Mouse (Mus musculus) midbrain, embryonic 13.5 days (tissue): ENCODE data around the gene Cldn4. TPM values are rescaled to one million over a fixed set of nuclear protein-coding genes. Genes with fewer than 3 reads are reported as not detected.

Experiments
- ATAC-seq: fragments of 200-750 bp; cut with Nextera tagmentation; 2 replicates; pipeline ENCODE4 v1.8.0; 2017; ENCODE audit warnings: mild to moderate bottlenecking, moderate TSS enrichment, moderate library complexity
- H3K27ac ChIP-seq: fragments of 300-500 bp; sonication (generic); 2 replicates; pipeline ENCODE4 v1.5.1; 2015; ENCODE audit warnings: inconsistent platforms, mild to moderate bottlenecking, moderate library complexity
- H3K27me3 ChIP-seq: fragments of 300-500 bp; sonication (generic); 2 replicates; pipeline ENCODE4 v1.6.1; 2015; ENCODE audit warnings: mild to moderate bottlenecking, inconsistent platforms
- H3K36me3 ChIP-seq: fragments of 300-500 bp; sonication (generic); 2 replicates; pipeline ENCODE4 v1.6.1; 2015; ENCODE audit warnings: mild to moderate bottlenecking, inconsistent platforms
- H3K4me1 ChIP-seq: fragments of 300-500 bp; sonication (generic); replicated peaks from 2 replicates; pipeline ENCODE4 v1.6.1; 2015; ENCODE audit warnings: inconsistent platforms
- H3K4me2 ChIP-seq: fragments of 300-500 bp; sonication (generic); replicated peaks from 2 replicates; pipeline ENCODE4 v1.6.1; 2015; ENCODE audit warnings: moderate library complexity, mild to moderate bottlenecking, inconsistent platforms
- H3K4me3 ChIP-seq: fragments of 300-500 bp; sonication (generic); replicated peaks from 2 replicates; pipeline ENCODE4 v1.5.1; 2015; ENCODE audit warnings: mild to moderate bottlenecking, inconsistent platforms
- H3K9ac ChIP-seq: fragments of 300-500 bp; sonication (generic); replicated peaks from 2 replicates; pipeline ENCODE4 v1.6.1; 2015; ENCODE audit warnings: mild to moderate bottlenecking, inconsistent platforms
- H3K9me3 ChIP-seq: fragments of 300-500 bp; sonication (generic); 2 replicates; pipeline ENCODE4 v1.6.1; 2016; ENCODE audit warnings: mild to moderate bottlenecking, inconsistent platforms
- WGBS: fragments of 180-500 bp; shearing (Covaris S2); methylation state at CpG from one replicate; pipeline ENCODE4 v1.1.7; 2015; 5-methylcytosine and 5-hydroxymethylcytosine counted together
- polyA plus RNA-seq: library from polyadenylated mRNA; unstranded; fragments of >200 nt; fragmentation: Nextera tagmentation; extraction: Ambion mirVana; gene quantifications from 2 replicates; pipeline ENCODE4 v1.2.1, GENCODE M21; 2015

Gene Cldn4
- polyA plus RNA-seq, 1 experiment from 2014 or later = not detected

- no peak for ATAC-seq
- no peaks in the 10 kb centered on the region for H3K4me1 ChIP-seq
- 87% methylated on average over 17 of the region's 17 CpGs for WGBS
Observed at GRCm38 (mm10) chr5:134897596-134897995, 49.1 kb downstream of the Cldn4 start.

DNA sequence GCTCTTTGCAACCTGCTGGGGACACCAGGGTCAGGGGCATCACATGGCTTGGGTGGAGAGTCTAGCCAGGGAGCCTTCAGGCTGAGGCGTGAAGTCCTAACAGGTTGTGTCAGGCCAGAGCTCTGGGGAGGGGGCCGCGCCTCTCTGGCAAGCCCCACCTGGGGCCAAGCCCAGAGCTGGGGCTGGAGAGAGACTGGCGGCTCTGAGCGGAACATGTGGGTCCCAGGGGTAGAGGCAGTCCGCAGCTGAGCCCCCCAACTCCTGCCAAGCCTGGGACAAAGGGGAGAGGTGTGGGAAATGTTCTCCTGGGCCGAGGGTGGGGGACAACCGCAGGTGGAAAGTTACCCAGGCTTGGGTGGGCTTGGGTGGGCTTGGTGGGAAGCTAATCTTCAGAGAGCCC lies 49.8 kb downstream of the Cldn4 start:
- H3K36me3 ChIP-seq = no peaks in the 10 kb centered on the region
- no peaks in the 10 kb centered on the region for H3K9me3 ChIP-seq
- no peaks in the 10 kb centered on the region for H3K27me3 ChIP-seq
- no peak for ATAC-seq
- no peaks in the 10 kb centered on the region for H3K4me1 ChIP-seq
- H3K4me2 ChIP-seq = no peak overlapping the region
- WGBS = 75% methylated on average over 8 of the region's 8 CpGs
- no peak overlapping the region for H3K27ac ChIP-seq
- H3K9ac ChIP-seq = no peak overlapping the region
- no peak overlapping the region for H3K4me3 ChIP-seq

More at GRCm38 (mm10) chr5:134897596-134897995, 49.1 kb downstream of the Cldn4 start:
- no peaks in the 10 kb centered on the region for H3K9me3 ChIP-seq
- H3K9ac ChIP-seq = no peak overlapping the region
- H3K4me3 ChIP-seq = no peak overlapping the region
- no peaks in the 10 kb centered on the region for H3K36me3 ChIP-seq
- no peak overlapping the region for H3K4me2 ChIP-seq
- no peaks in the 10 kb centered on the region for H3K27me3 ChIP-seq
- no peak overlapping the region for H3K27ac ChIP-seq

DNA sequence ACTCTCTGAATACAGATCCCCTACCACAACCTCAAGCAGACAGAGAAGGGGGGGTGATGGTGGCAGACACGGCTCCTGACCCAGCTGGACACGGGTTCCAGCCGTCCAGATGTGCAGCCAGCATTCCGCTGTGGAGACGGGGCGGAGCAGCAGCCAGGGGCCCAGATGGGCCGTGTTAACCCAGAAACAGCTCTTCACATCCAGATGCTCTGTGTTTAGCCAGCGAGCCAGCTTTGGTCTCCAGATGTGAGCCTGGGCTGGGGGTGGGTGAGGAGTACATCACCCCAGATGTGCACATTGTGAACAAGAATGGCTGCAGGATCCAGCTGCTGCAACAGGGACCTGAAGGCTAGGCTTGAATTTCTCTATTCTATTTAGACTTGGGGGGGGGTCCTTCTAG lies 51.4 kb downstream of the Cldn4 start:
- WGBS = 80% methylated on average over 8 of the region's 8 CpGs
- Histone ChIP-seq H3K9ac (no peak overlapping the region), H3K4me1 (no peaks in the 10 kb centered on the region), H3K9me3 (no peaks in the 10 kb centered on the region), H3K36me3 (no peaks in the 10 kb centered on the region), H3K4me3 (no peak overlapping the region), H3K27me3 (no peaks in the 10 kb centered on the region), H3K4me2 (no peak overlapping the region), H3K27ac (no peak overlapping the region)
- no peak for ATAC-seq

Other genes with a start within 250 kb of the Cldn4 start
- 2.1 and 2.6 TPM in 2 replicates for gene Eln, start 199.6 kb downstream of the Cldn4 start, polyA plus RNA-seq
- not detected in 2 replicates for gene Tmem270, start 40.2 kb downstream of the Cldn4 start, polyA plus RNA-seq
- gene Cldn13, start 31.4 kb downstream of the Cldn4 start, polyA plus RNA-seq = 0.26 and 0.35 TPM in 2 replicates
- 7.5 and 7.7 TPM in 2 replicates for gene Mettl27, start 14.6 kb downstream of the Cldn4 start, polyA plus RNA-seq
- gene Cldn3, start 39.3 kb upstream of the Cldn4 start, polyA plus RNA-seq = 1.7 and 1.8 TPM in 2 replicates
- gene Abhd11, start 62.2 kb upstream of the Cldn4 start, polyA plus RNA-seq = 50.7 and 51.2 TPM in 2 replicates
- 63.4 and 69.7 TPM in 2 replicates for gene Stx1a, start 76.5 kb upstream of the Cldn4 start, polyA plus RNA-seq
- 40.4 and 41.3 TPM in 2 replicates for gene Dnajc30, start 117.3 kb upstream of the Cldn4 start, polyA plus RNA-seq
- 89.8 and 103 TPM in 2 replicates for gene Bud23, start 118.0 kb upstream of the Cldn4 start, polyA plus RNA-seq
- 24.0 and 32.1 TPM in 2 replicates for gene Vps37d, start 131.3 kb upstream of the Cldn4 start, polyA plus RNA-seq
- gene Mlxipl, start 143.0 kb upstream of the Cldn4 start, polyA plus RNA-seq = 1.2 and 1.6 TPM in 2 replicates
- gene Tbl2, start 202.7 kb upstream of the Cldn4 start, polyA plus RNA-seq = 13.7 and 14.3 TPM in 2 replicates
- gene Bcl7b, start 221.3 kb upstream of the Cldn4 start, polyA plus RNA-seq = 49.6 and 51.2 TPM in 2 replicates
- 40.0 and 44.3 TPM in 2 replicates for gene Baz1b, start 240.3 kb upstream of the Cldn4 start, polyA plus RNA-seq